9 mouse cellular contexts compared by ENCODE assay signal in genomic region chr9:91381284-91382110, GRCm38 (mm10). TPM values are rescaled to one million over a fixed set of nuclear protein-coding genes. Genes with fewer than 3 reads are reported as not detected.
DNase-seq lines count a peak whose midpoint lies in the region; ATAC-seq and TF ChIP-seq lines count a peak whose summit lies in the region.
"Had no signal": no experiment of that assay in that cellular context is flagged by ENCODE, and none has a peak within 500 bp of the region (broad histone marks: within the 10 kb centered on the region; RNA-seq: fewer than 3 reads in every experiment).

No protein-coding gene starts in this region.

- H3K27me3 ChIP-seq in kidney, embryonic 14.5 days (ENCODE audit: control insufficient read depth, insufficient read depth, low read length), result peaks cover 99% of the 10 kb centered on the region
- peaks cover 100% of the 10 kb centered on the region for H3K27me3 ChIP-seq in forebrain, embryonic 10.5 days (ENCODE audit: poor library complexity, severe bottlenecking)
- peaks cover 20% of the 10 kb centered on the region for H3K27me3 ChIP-seq in hindbrain, postnatal 0 days (ENCODE audit: insufficient read depth, low read length)

- TF ChIP-seq CTCF in brain, embryonic 14.5 days (IDR thresholded peaks at IDR 0.05; ENCODE audit: borderline replicate concordance, extremely low read depth, insufficient read depth, insufficient read length), result no peak
- TF ChIP-seq CTCF in hindbrain, postnatal 0 days (IDR thresholded peaks at IDR 0.05; ENCODE audit: low read depth), result no peak

- peak; percentile 83 for ATAC-seq in kidney, embryonic 14.5 days (ENCODE audit: low FRiP score, low TSS enrichment)
- peak; percentile 81 for ATAC-seq in hindbrain, postnatal 0 days

- H3K27ac ChIP-seq in kidney, embryonic 14.5 days (ENCODE audit: low read depth, low read length), result no peak overlapping the region
- H3K27ac ChIP-seq in forebrain, embryonic 10.5 days, result peak overlapping the region; percentile 99
- peak overlapping the region; percentile 98 for H3K27ac ChIP-seq in hindbrain, postnatal 0 days

- under 1% methylated on average over 48 of the region's 76 CpGs for WGBS in kidney, embryonic 14.5 days
- WGBS in forebrain, embryonic 10.5 days, result under 1% methylated on average over 66 of the region's 76 CpGs
- WGBS in hindbrain, postnatal 0 days, result under 1% methylated on average over 62 of the region's 76 CpGs

- H3K36me3 ChIP-seq in kidney, embryonic 14.5 days (ENCODE audit: control insufficient read depth, insufficient read depth, low read length), result no peaks in the 10 kb centered on the region
- H3K36me3 ChIP-seq in forebrain, embryonic 10.5 days (replicated peaks), result peaks cover 4% of the 10 kb centered on the region; the same call in 1 of the 2 replicates
- H3K36me3 ChIP-seq in hindbrain, postnatal 0 days (ENCODE audit: insufficient read depth, low read length), result no peaks in the 10 kb centered on the region

- peaks cover 4% of the 10 kb centered on the region; the same call in 1 of the 2 replicates for H3K4me1 ChIP-seq in kidney, embryonic 14.5 days (ENCODE audit: control insufficient read depth, insufficient read depth, low read length)
- peaks cover 95% of the 10 kb centered on the region for H3K4me1 ChIP-seq in forebrain, embryonic 10.5 days
- 0 out of 2 replicates have a peak, but pooled peaks cover 7% of the 10 kb centered on the region for H3K4me1 ChIP-seq in hindbrain, postnatal 0 days (ENCODE audit: insufficient read depth, low read length)

- no peak for DNase-seq in kidney, adult 11 months
- DNase-seq in brain, embryonic 14.5 days (ENCODE audit: low read depth), result peak; percentile 82
- peak; percentile 75 for DNase-seq in forebrain, embryonic 10.5 days (ENCODE audit: extremely low spot score, low spot score)
- peak; percentile 89 for DNase-seq in hindbrain, postnatal 0 days (ENCODE audit: low spot score)
- DNase-seq in neural tube, embryonic 10.5 days (ENCODE audit: extremely low spot score, low spot score), result peak; percentile 85
- DNase-seq in urinary bladder, postnatal 10 days (ENCODE audit: low spot score), result no peak
- DNase-seq in layer of hippocampus, postnatal 25 days (ENCODE audit: extremely low spot score in 1 of 2, low spot score in 1 of 2), result no peak

- 0 out of 2 replicates have a peak, but pooled peaks have one; percentile 7 for TF ChIP-seq POLR2A in brain, embryonic 14.5 days (IDR thresholded peaks at IDR 0.05; ENCODE audit: borderline replicate concordance, extremely low read depth, insufficient read depth, insufficient read length, poor library complexity, severe bottlenecking)

- H3K4me3 ChIP-seq in kidney, embryonic 14.5 days (ENCODE audit: low read length), result peak overlapping the region; percentile 34
- peak overlapping the region; percentile 73 for H3K4me3 ChIP-seq in forebrain, embryonic 10.5 days
- peak overlapping the region; percentile 47 for H3K4me3 ChIP-seq in hindbrain, postnatal 0 days (ENCODE audit: low read length)

- peak overlapping the region; percentile 84 for H3K4me2 ChIP-seq in kidney, embryonic 14.5 days (replicated peaks; ENCODE audit: low read depth, low read length)
- peak overlapping the region; percentile 65 for H3K4me2 ChIP-seq in hindbrain, postnatal 0 days (ENCODE audit: low read depth, low read length)

- no peaks in the 10 kb centered on the region for H3K9me3 ChIP-seq in kidney, embryonic 14.5 days (ENCODE audit: control insufficient read depth, low read length)
- H3K9me3 ChIP-seq in forebrain, embryonic 10.5 days, result no peaks in the 10 kb centered on the region
- no peaks in the 10 kb centered on the region for H3K9me3 ChIP-seq in hindbrain, postnatal 0 days (ENCODE audit: low read length)

- peak overlapping the region; percentile 42 for H3K9ac ChIP-seq in kidney, embryonic 14.5 days (ENCODE audit: low read depth, low read length)
- H3K9ac ChIP-seq in hindbrain, postnatal 0 days (replicated peaks; ENCODE audit: low read length), result peak overlapping the region; percentile 82

RNA-seq across cellular contexts. Expression of gene Zic1, which starts 15.9 kb away (rescaled TPM):
- polyA plus RNA-seq in kidney, embryonic 14.5 days (2014; fragmentation: Nextera tagmentation; extraction: Ambion mirVana), result 0.04 TPM in 1 of 2 replicates, not detected in the other
- polyA plus RNA-seq in brain, embryonic 14.5 days (2012; rRNA removed), result 576 and 642 TPM in 2 replicates
- polyA plus RNA-seq in forebrain, embryonic 10.5 days (2016; fragmentation: Nextera tagmentation; extraction: Ambion mirVana), result 6.2 and 8.9 TPM in 2 replicates
- total RNA-seq in hindbrain, postnatal 0 days (2014; rRNA removed), result 281 and 342 TPM in 2 replicates
- 19.7 and 21.5 TPM in 2 replicates for polyA plus RNA-seq in hindbrain, postnatal 0 days (2015; fragmentation: Nextera tagmentation; extraction: Ambion mirVana)
- total RNA-seq in layer of hippocampus, postnatal 25 days (2021), result 10 to 100 TPM; 10.1 to 13.2 TPM
- total RNA-seq: MEL had no signal

RNA-seq across cellular contexts. Expression of gene Zic4, which starts 19.3 kb away (rescaled TPM):
- polyA plus RNA-seq in kidney, embryonic 14.5 days (2014; fragmentation: Nextera tagmentation; extraction: Ambion mirVana), result not detected in 2 replicates
- polyA plus RNA-seq in brain, embryonic 14.5 days (2012; rRNA removed), result 89.6 and 91.1 TPM in 2 replicates
- 24.8 and 41.8 TPM in 2 replicates for polyA plus RNA-seq in forebrain, embryonic 10.5 days (2016; fragmentation: Nextera tagmentation; extraction: Ambion mirVana)
- 107 and 144 TPM in 2 replicates for total RNA-seq in hindbrain, postnatal 0 days (2014; rRNA removed)
- polyA plus RNA-seq in hindbrain, postnatal 0 days (2015; fragmentation: Nextera tagmentation; extraction: Ambion mirVana), result 51.0 and 58.2 TPM in 2 replicates
- total RNA-seq in layer of hippocampus, postnatal 25 days (2021), result 1 to 10 TPM; 2.0 to 2.1 TPM
- total RNA-seq: MEL had no signal

Comparison
In these comparisons a context has a peak if more than half of its experiments do, and no peak if none do; other contexts are left out.
1. DNase-seq: peak in brain, embryonic 14.5 days (single experiment), forebrain, embryonic 10.5 days (single experiment), hindbrain, postnatal 0 days (single experiment) and neural tube, embryonic 10.5 days (single experiment); none in kidney, adult 11 months (single experiment), urinary bladder, postnatal 10 days (single experiment) and layer of hippocampus, postnatal 25 days (0 of 2).
2. RNA of gene Zic1, which starts 15.9 kb away (polyA plus RNA-seq): 576 to 642 TPM in brain, embryonic 14.5 days; 19.7 to 21.5 TPM in hindbrain, postnatal 0 days, 6.2 to 8.9 TPM in forebrain, embryonic 10.5 days and 0.04 TPM in kidney, embryonic 14.5 days; every median in the first group is over 10 times any median in the second.
3. RNA of gene Zic4, which starts 19.3 kb away (polyA plus RNA-seq): 89.6 to 91.1 TPM in brain, embryonic 14.5 days, 51.0 to 58.2 TPM in hindbrain, postnatal 0 days and 24.8 to 41.8 TPM in forebrain, embryonic 10.5 days; not detected in kidney, embryonic 14.5 days; every median in the first group is over 10 times any median in the second.
4. Peak in every context shown above with its lines, with median percentiles within 50 percentile points of each other: H3K4me3 ChIP-seq.